Mouse (Mus musculus) heart, postnatal 0 days (tissue): ENCODE results near the gene Veph1.

Experiments
- CTCF ChIP-seq: IDR thresholded peaks from 2 replicates; pipeline ENCODE4 v1.5.1; 2016; ENCODE audit warnings: antibody characterized with exemption, control low read depth, low read depth
- EP300 ChIP-seq: IDR thresholded peaks from 2 replicates; pipeline ENCODE4 v1.6.1; 2016; ENCODE audit warnings: antibody characterized with exemption, low read depth

GRCm38 (mm10) chr3:66169873-66170538 is 126.6 kb downstream of the Veph1 start:
- TF ChIP-seq EP300 (no peak), CTCF (no peak)
